Mouse (Mus musculus) olfactory bulb, adult 2 months (tissue): ENCODE measurements around the gene Zfp536.

Source experiments
- CTCF ChIP-seq: fragments of 200-500 bp; IDR thresholded peaks from 2 replicates; pipeline ENCODE4 v1.5.1; 2012; ENCODE audit warnings: low read depth, mild to moderate bottlenecking, low read length, moderate library complexity; ENCODE audit not compliant: insufficient read depth
- POLR2A ChIP-seq: fragments of 200-500 bp; IDR thresholded peaks from 2 replicates; pipeline ENCODE4 v1.6.1; 2012; ENCODE audit warnings: mild to moderate bottlenecking, low read depth, low read length, moderate library complexity; ENCODE audit not compliant: insufficient read depth

- no peak for TF ChIP-seq CTCF
- TF ChIP-seq POLR2A = no peak
These were observed 186.7 kb downstream of the Zfp536 start for GRCm38 (mm10) chr7:37586694-37587093.
